Mouse (Mus musculus) kidney, adult 8-10 months (tissue): ENCODE results near the gene Bcas3.

ENCODE experiments used
- DNase-seq, 2 experiments: peaks; one replicate each; pipeline ENCODE4 v3.0.0; 2022

The Bcas3 gene

GRCm38 (mm10) chr11:85352539-85353380, at the start of gene Bcas3:
TSS of gene Bcas3 (plus strand) at chr11:85353167.
- peak; percentile 99 for DNase-seq

GRCm38 (mm10) chr11:85306577-85307260, 46.2 kb upstream of the Bcas3 start:
- peak; percentile 26 to 50 for DNase-seq

GRCm38 (mm10) chr11:85308799-85309198, 44.2 kb upstream of the Bcas3 start:
- DNase-seq = no peak

GRCm38 (mm10) chr11:85310407-85310712, 42.6 kb upstream of the Bcas3 start:
- DNase-seq = no peak

GRCm38 (mm10) chr11:85310713-85311574, 42.0 kb upstream of the Bcas3 start, which contains the start of gene Ppm1d:
TSS of gene Ppm1d (plus strand) at chr11:85311244.
- peak; percentile 97 for DNase-seq

GRCm38 (mm10) chr11:85311645-85312490, 41.1 kb upstream of the Bcas3 start:
- DNase-seq = peak; percentile 13 to 39

GRCm38 (mm10) chr11:85312818-85313217, 40.1 kb upstream of the Bcas3 start:
- DNase-seq = peak; percentile 69 to 78

- no peak for DNase-seq
Observed at GRCm38 (mm10) chr11:85313361-85313760, 39.6 kb upstream of the Bcas3 start.

- DNase-seq = no peak
Observed at GRCm38 (mm10) chr11:85323567-85324330, 29.2 kb upstream of the Bcas3 start.

- DNase-seq = no peak
Observed at GRCm38 (mm10) chr11:85328717-85329116, 24.2 kb upstream of the Bcas3 start.

GRCm38 (mm10) chr11:85329167-85329894, 23.6 kb upstream of the Bcas3 start:
- no peak for DNase-seq

- peak; percentile 37 to 68 for DNase-seq
Observed at GRCm38 (mm10) chr11:85334778-85335177, 18.2 kb upstream of the Bcas3 start.

GRCm38 (mm10) chr11:85339173-85339831, 13.7 kb upstream of the Bcas3 start:
- no peak for DNase-seq

GRCm38 (mm10) chr11:85340070-85340616, 12.8 kb upstream of the Bcas3 start:
- no peak for DNase-seq

- DNase-seq = no peak
Observed at GRCm38 (mm10) chr11:85353819-85354218, 852 bp downstream of the Bcas3 start.

GRCm38 (mm10) chr11:85359641-85360040, 6.7 kb downstream of the Bcas3 start:
- no peak for DNase-seq

GRCm38 (mm10) chr11:85361621-85362020, 8.7 kb downstream of the Bcas3 start:
- DNase-seq = no peak

- no peak for DNase-seq
Observed at GRCm38 (mm10) chr11:85366168-85366567, 13.2 kb downstream of the Bcas3 start.

GRCm38 (mm10) chr11:85367823-85368222, 14.9 kb downstream of the Bcas3 start:
- DNase-seq = no peak

- DNase-seq = no peak
Observed at GRCm38 (mm10) chr11:85379091-85379490, 26.1 kb downstream of the Bcas3 start.
